Mouse (Mus musculus): ENCODE data around the gene Gpr107.

DNA sequence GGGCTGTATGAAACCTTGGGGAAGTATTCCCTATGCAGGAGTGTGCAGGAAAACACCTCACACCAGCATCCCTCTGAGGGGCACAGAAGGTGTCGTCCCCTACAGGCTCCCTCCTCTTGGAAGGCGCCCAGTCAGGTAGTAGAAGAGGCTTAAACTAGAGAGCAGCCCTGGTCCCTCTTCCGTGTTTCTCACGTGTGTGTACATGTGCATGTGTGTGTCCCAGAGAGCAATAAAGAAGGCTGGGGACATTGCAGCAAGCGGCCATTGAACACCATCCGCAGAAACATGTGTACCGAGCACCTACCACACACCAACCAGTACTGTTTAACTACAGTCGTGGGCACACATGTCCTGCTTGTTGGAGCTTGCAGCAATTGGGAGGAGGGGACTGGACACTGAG, 108.4 kb downstream of the Gpr107 start:
- TF ChIP-seq CTCF (IDR thresholded peaks at IDR 0.05; ENCODE audit: control insufficient read depth, insufficient read depth, insufficient read length) (no peak), USF1 (IDR thresholded peaks at IDR 0.05; ENCODE audit: low read depth) (no peak), MYOG (IDR thresholded peaks at IDR 0.05; ENCODE audit: control insufficient read depth, extremely low read depth, insufficient read length) (no peak)

Data from C2C12 (cell line).